Mouse (Mus musculus) neural tube, embryonic 13.5 days (tissue): Measurements from ENCODE around the gene Gdf9. TPM values are rescaled to one million over a fixed set of nuclear protein-coding genes. Genes with fewer than 3 reads are reported as not detected.
A peak's percentile ranks its signal among the peaks of the same experiment; 100 is the strongest.
"Not testable (repeated sequence)": the region's sequence is repeated elsewhere in the genome, so short reads cannot be mapped to it uniquely, and the experiment has no call there.

Experiments
- ATAC-seq: fragments of 200-750 bp; cut with Nextera tagmentation; 2 replicates; pipeline ENCODE4 v1.8.0; 2017; ENCODE audit warnings: low read depth, mild to moderate bottlenecking, moderate TSS enrichment, moderate library complexity
- H3K27ac ChIP-seq: fragments of 300-500 bp; sonication (generic); replicated peaks from 2 replicates; pipeline ENCODE4 v1.5.1; 2015; ENCODE audit warnings: moderate library complexity, mild to moderate bottlenecking, inconsistent platforms
- H3K27me3 ChIP-seq: fragments of 300-500 bp; sonication (generic); 2 replicates; pipeline ENCODE4 v1.6.1; 2015; ENCODE audit warnings: mild to moderate bottlenecking, inconsistent platforms
- H3K36me3 ChIP-seq: fragments of 300-500 bp; sonication (generic); 2 replicates; pipeline ENCODE4 v1.6.1; 2015; ENCODE audit warnings: mild to moderate bottlenecking, inconsistent platforms
- H3K4me1 ChIP-seq: fragments of 300-500 bp; sonication (generic); replicated peaks from 2 replicates; pipeline ENCODE4 v1.6.1; 2015; ENCODE audit warnings: inconsistent platforms
- H3K4me2 ChIP-seq: fragments of 300-500 bp; sonication (generic); 2 replicates; pipeline ENCODE4 v1.6.1; 2015; ENCODE audit warnings: inconsistent platforms, mild to moderate bottlenecking, moderate library complexity
- H3K4me3 ChIP-seq: fragments of 300-500 bp; sonication (generic); 2 replicates; pipeline ENCODE4 v1.5.1; 2015; ENCODE audit warnings: mild to moderate bottlenecking, inconsistent platforms
- H3K9ac ChIP-seq: fragments of 300-500 bp; sonication (generic); 2 replicates; pipeline ENCODE4 v1.6.1; 2015; ENCODE audit warnings: moderate library complexity, mild to moderate bottlenecking, inconsistent platforms
- H3K9me3 ChIP-seq: fragments of 300-500 bp; sonication (generic); 2 replicates; pipeline ENCODE4 v1.6.1; 2016; ENCODE audit warnings: inconsistent platforms
- WGBS: fragments of 180-500 bp; shearing (Covaris S2); methylation state at CpG from one replicate; pipeline ENCODE4 v1.1.7; 2015; 5-methylcytosine and 5-hydroxymethylcytosine counted together
- polyA plus RNA-seq: library from polyadenylated mRNA; unstranded; fragments of >200 nt; fragmentation: Nextera tagmentation; extraction: Ambion mirVana; gene quantifications from 2 replicates; pipeline ENCODE4 v1.2.1, GENCODE M21; 2015

The Gdf9 gene
- 3.4 and 3.6 TPM in 2 replicates for polyA plus RNA-seq

- under 1% methylated on average over 44 of the region's 44 CpGs for WGBS
- Histone ChIP-seq H3K9me3 (no peaks in the 10 kb centered on the region), H3K4me1 (peaks cover 19% of the 10 kb centered on the region), H3K36me3 (peaks cover 17% of the 10 kb centered on the region), H3K27ac (peak within 1 kb of the TSS; percentile 86), H3K9ac (peak within 1 kb of the TSS; percentile 93), H3K27me3 (no peaks in the 10 kb centered on the region), H3K4me3 (peak within 1 kb of the TSS; percentile 87), H3K4me2 (peak within 1 kb of the TSS; percentile 92)
- peak; percentile 97 for ATAC-seq
These were observed at the start of gene Gdf9, which contains the start of gene Uqcrq for GRCm38 (mm10) chr11:53430670-53431346. Gdf9 (plus strand) TSS chr11:53431023. Uqcrq (minus strand) TSS chr11:53430831.

- WGBS = 96% methylated on average over 2 of the region's 2 CpGs
- H3K9ac ChIP-seq = no peak overlapping the region
- no peaks in the 10 kb centered on the region for H3K9me3 ChIP-seq
- ATAC-seq = no peak
- no peak overlapping the region for H3K4me3 ChIP-seq
- H3K4me2 ChIP-seq = no peak overlapping the region
- H3K27me3 ChIP-seq = no peaks in the 10 kb centered on the region
- H3K36me3 ChIP-seq = peaks cover 43% of the 10 kb centered on the region
- H3K27ac ChIP-seq = no peak overlapping the region
- H3K4me1 ChIP-seq = no peaks in the 10 kb centered on the region
These were observed 46.9 kb upstream of the Gdf9 start for GRCm38 (mm10) chr11:53383758-53384428.

DNA sequence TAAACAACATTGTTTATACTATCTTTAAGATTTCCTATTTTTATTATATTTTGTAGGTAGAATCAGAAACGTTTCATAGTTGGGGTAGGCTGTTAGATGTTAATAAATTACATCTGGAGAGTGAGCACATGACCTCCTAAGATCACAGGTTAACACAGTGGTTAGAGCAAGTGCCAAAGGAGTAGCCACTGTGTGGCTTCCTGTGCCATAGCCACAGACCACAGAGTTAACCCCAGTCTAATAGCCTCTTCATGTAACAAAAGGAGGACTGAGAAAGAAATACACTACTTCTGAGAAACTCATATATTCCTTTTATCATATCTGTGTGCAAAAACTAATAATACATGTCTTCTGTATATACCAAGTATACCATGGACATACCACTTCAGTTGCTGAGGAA lies 37.0 kb upstream of the Gdf9 start:
- Histone ChIP-seq H3K4me1 (no peaks in the 10 kb centered on the region), H3K4me2 (no peak overlapping the region), H3K36me3 (peaks cover 70% of the 10 kb centered on the region), H3K27ac (no peak overlapping the region), H3K9ac (no peak overlapping the region), H3K9me3 (no peaks in the 10 kb centered on the region), H3K27me3 (no peaks in the 10 kb centered on the region), H3K4me3 (no peak overlapping the region)
- ATAC-seq = no peak
- WGBS = 90% methylated on average over 1 of the region's 1 CpGs

DNA sequence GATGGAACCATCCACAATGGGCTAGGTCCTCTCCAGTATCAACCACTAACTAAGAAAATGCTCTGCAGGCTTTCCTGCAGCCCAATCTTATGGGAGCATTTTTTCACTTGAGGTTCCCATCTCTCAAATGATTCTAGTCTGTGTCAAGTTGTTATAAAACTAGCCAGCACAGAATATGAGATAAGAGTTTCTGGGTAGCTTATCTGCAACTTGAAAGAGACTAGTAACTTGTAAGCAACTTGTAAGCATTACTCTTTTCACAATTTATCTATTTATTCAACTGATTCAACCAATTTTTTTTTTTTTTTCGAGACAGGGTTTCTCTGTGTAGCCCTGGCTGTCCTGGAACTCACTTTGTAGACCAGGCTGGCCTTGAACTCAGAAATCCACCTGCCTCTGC lies 27.2 kb upstream of the Gdf9 start:
- 88% methylated on average over 1 of the region's 1 CpGs for WGBS
- no peaks in the 10 kb centered on the region for H3K27me3 ChIP-seq
- H3K36me3 ChIP-seq = peaks cover 89% of the 10 kb centered on the region
- no peak overlapping the region for H3K4me3 ChIP-seq
- H3K4me1 ChIP-seq = no peaks in the 10 kb centered on the region
- H3K9me3 ChIP-seq = no peaks in the 10 kb centered on the region
- no peak overlapping the region for H3K27ac ChIP-seq
- no peak for ATAC-seq
- H3K4me2 ChIP-seq = no peak overlapping the region
- no peak overlapping the region for H3K9ac ChIP-seq

- Histone ChIP-seq H3K27me3 (no peaks in the 10 kb centered on the region), H3K27ac (no peak overlapping the region), H3K9me3 (no peaks in the 10 kb centered on the region), H3K4me3 (no peak overlapping the region), H3K4me1 (no peaks in the 10 kb centered on the region), H3K4me2 (no peak overlapping the region), H3K9ac (no peak overlapping the region), H3K36me3 (peaks cover 92% of the 10 kb centered on the region)
- ATAC-seq = no peak
These were observed 19.1 kb upstream of the Gdf9 start for GRCm38 (mm10) chr11:53411738-53412137.

DNA sequence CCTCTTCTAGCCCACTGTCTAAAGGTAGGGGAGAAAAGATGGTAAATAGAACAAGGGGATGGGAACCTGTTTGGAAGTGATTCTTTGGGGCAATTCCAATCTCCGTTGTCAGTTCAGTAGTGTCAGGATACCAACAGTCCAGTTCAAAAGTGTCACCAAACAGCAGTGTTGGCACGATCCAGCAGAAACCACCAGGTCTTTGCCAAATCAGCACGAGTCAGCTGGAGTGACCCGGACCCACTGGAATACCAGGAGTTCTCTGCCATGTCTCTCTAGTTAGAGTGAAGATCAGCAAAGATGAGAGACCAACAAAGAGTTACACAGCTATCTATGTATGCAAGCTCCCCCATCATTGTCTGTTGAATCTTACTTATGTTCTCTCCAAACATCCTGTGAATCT lies 17.0 kb upstream of the Gdf9 start:
- H3K4me3 ChIP-seq = no peak overlapping the region
- no peaks in the 10 kb centered on the region for H3K4me1 ChIP-seq
- H3K27me3 ChIP-seq = no peaks in the 10 kb centered on the region
- WGBS = 94% methylated on average over 4 of the region's 4 CpGs
- no peak overlapping the region for H3K27ac ChIP-seq
- H3K9me3 ChIP-seq = no peaks in the 10 kb centered on the region
- no peak for ATAC-seq
- H3K9ac ChIP-seq = no peak overlapping the region
- H3K4me2 ChIP-seq = no peak overlapping the region
- H3K36me3 ChIP-seq = peaks cover 95% of the 10 kb centered on the region

DNA sequence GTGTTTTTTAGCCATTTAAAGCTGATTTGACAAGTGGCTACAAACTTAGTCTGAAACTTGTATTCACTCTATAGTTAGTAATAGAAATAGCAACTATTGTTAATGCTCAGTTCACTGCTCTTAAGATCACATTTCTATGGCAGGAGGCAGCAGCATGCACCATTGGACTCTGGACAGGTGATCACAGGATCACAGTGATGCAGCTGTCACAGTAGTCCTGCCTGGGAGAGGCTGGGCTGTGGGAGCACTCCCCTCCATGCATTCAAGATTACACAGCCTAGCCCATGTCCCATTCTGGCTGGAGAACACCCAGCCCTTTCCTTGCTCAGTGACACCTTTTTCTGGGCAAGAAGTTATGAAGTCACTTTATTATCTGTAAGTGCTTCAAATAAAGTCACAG lies 12.8 kb upstream of the Gdf9 start:
- Histone ChIP-seq H3K36me3 (peaks cover 72% of the 10 kb centered on the region), H3K4me2 (no peak overlapping the region), H3K4me1 (no peaks in the 10 kb centered on the region), H3K9me3 (no peaks in the 10 kb centered on the region), H3K27me3 (no peaks in the 10 kb centered on the region), H3K4me3 (no peak overlapping the region), H3K27ac (no peak overlapping the region), H3K9ac (no peak overlapping the region)
- no peak for ATAC-seq

DNA sequence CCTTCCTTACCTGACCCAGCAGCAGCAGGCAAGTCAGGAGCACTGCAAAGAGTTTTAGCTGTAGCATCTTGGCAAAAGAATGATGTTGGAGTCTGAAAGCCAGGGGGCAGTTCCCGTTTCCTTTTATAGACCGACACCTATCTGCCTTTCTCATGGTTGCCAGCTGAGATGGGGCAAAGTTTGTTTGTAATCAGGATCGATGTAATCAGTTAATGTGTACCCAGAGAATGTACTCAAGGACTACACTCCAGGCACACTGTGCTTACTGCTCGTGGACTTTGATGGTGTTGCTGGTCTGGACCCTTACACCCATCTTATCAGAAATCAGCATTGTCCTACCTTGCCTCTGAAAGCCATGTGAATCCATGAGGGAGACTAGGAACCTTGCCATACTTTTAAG lies 7.8 kb upstream of the Gdf9 start, which contains the start of gene Leap2:
Gene Leap2, minus strand, starts transcription at position 135 of the 400 bp plus-strand sequence.
- H3K4me2 ChIP-seq = no peak within 1 kb of the TSS
- H3K9ac ChIP-seq = no peak within 1 kb of the TSS
- no peaks in the 10 kb centered on the region for H3K9me3 ChIP-seq
- 93% methylated on average over 4 of the region's 4 CpGs for WGBS
- no peak within 1 kb of the TSS for H3K4me3 ChIP-seq
- no peaks in the 10 kb centered on the region for H3K4me1 ChIP-seq
- no peak for ATAC-seq
- peaks cover 33% of the 10 kb centered on the region for H3K36me3 ChIP-seq
- H3K27me3 ChIP-seq = no peaks in the 10 kb centered on the region
- H3K27ac ChIP-seq = no peak within 1 kb of the TSS

GRCm38 (mm10) chr11:53424826-53425225 lies 6.0 kb upstream of the Gdf9 start:
- Histone ChIP-seq H3K4me3 (no peak overlapping the region), H3K4me1 (peaks cover 8% of the 10 kb centered on the region), H3K27me3 (no peaks in the 10 kb centered on the region), H3K9me3 (no peaks in the 10 kb centered on the region), H3K36me3 (peaks cover 27% of the 10 kb centered on the region), H3K9ac (no peak overlapping the region), H3K4me2 (no peak overlapping the region), H3K27ac (no peak overlapping the region)
- 80% methylated on average over 2 of the region's 2 CpGs for WGBS
- ATAC-seq = no peak

DNA sequence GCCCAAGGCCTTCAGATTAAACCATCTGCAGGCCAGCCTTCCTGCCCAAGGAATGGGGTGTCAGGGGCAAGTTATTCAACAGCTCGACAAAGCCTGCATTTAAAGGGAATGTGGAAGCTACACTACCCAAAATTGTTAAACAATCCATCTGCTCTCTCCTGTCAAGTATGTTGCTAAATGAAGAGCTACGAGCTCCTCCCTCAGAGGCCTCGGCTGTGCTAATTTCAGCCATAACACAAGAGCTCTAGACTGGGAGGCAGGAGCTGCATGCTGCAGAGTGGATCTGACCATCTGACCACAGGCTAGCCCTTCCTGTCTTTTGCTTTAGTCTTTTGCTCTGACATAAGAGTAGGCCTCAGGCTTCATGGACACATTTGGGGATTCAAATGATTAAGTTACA lies 5.6 kb upstream of the Gdf9 start:
- 68% methylated on average over 3 of the region's 3 CpGs for WGBS
- Histone ChIP-seq H3K4me1 (peaks cover 12% of the 10 kb centered on the region), H3K36me3 (peaks cover 22% of the 10 kb centered on the region)

DNA sequence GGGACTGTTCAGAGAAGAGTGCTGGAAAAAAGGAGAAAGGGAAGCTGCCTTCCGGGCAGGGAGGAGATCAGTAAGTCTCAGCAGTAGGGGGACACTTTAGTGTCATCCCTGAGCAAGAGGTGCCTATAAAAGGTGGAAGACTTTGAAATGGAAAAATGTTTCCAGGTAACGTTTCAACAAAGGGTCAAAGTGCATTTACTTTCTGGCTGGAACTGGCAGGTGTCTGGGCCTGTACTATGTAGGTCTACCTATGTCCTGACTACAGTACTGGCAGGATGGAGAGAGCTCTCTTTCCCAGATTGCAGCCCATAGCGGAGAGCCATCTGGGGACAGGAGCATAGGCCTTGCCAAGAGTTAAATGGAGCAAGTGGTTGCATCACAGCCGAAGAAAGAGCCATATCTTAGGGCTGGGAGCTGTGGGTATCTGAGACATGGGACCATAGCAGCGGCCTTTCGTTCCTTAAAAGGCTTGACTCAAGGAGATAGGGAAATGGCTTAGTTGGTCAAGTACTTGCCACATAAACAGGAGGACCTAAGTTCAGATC lies 5.0 kb upstream of the Gdf9 start:
- peaks cover 13% of the 10 kb centered on the region for H3K4me1 ChIP-seq
- no peak for ATAC-seq
- 88% methylated on average over 6 of the region's 6 CpGs for WGBS

More for the DNA sequence above, 5.6 kb upstream of the Gdf9 start:
- Histone ChIP-seq H3K9me3 (no peaks in the 10 kb centered on the region), H3K4me2 (no peak overlapping the region), H3K4me3 (no peak overlapping the region), H3K9ac (no peak overlapping the region), H3K27me3 (no peaks in the 10 kb centered on the region), H3K27ac (no peak overlapping the region)
- no peak for ATAC-seq

GRCm38 (mm10) chr11:53426914-53427313 lies 3.9 kb upstream of the Gdf9 start:
- H3K36me3 ChIP-seq = peaks cover 17% of the 10 kb centered on the region
- peaks cover 19% of the 10 kb centered on the region for H3K4me1 ChIP-seq
- H3K9ac ChIP-seq, H3K4me2 ChIP-seq, H3K9me3 ChIP-seq, H3K27me3 ChIP-seq, H3K27ac ChIP-seq, H3K4me3 ChIP-seq, ATAC-seq: not testable (repeated sequence)
- 87% methylated on average over 3 of the region's 3 CpGs for WGBS

More for the DNA sequence above, 5.0 kb upstream of the Gdf9 start:
- Histone ChIP-seq H3K27ac (no peak overlapping the region), H3K4me2 (no peak overlapping the region), H3K27me3 (no peaks in the 10 kb centered on the region), H3K9ac (no peak overlapping the region), H3K4me3 (no peak overlapping the region), H3K9me3 (no peaks in the 10 kb centered on the region), H3K36me3 (peaks cover 21% of the 10 kb centered on the region)
